Mouse (Mus musculus) liver, adult 2 months (tissue): ENCODE results near the gene Oosp2. TPM values are rescaled to one million over a fixed set of nuclear protein-coding genes. Genes with fewer than 3 reads are reported as not detected.

ENCODE experiments used
- DNase-seq: peaks from one replicate; pipeline ENCODE4 v3.0.0-alpha.2; 2011; ENCODE audit warnings: low read depth, low spot score; ENCODE audit errors: extremely low read depth
- H3K27ac ChIP-seq: fragments of 200-500 bp; replicated peaks from 2 replicates; pipeline ENCODE4 v1.5.1; 2012; ENCODE audit warnings: low read depth, mild to moderate bottlenecking, control low read depth, inconsistent platforms, low read length; ENCODE audit not compliant: insufficient read depth
- H3K27me3 ChIP-seq: fragments of 200-500 bp; 2 replicates; pipeline ENCODE4 v1.6.1; 2012; ENCODE audit warnings: mild to moderate bottlenecking, moderate library complexity, low read length, inconsistent platforms; ENCODE audit not compliant: control insufficient read depth, insufficient read depth
- H3K36me3 ChIP-seq: fragments of 200-500 bp; 2 replicates; pipeline ENCODE4 v1.6.1; 2012; ENCODE audit warnings: low read length, inconsistent platforms; ENCODE audit not compliant: control insufficient read depth, insufficient read depth
- H3K4me1 ChIP-seq: fragments of 200-500 bp; 2 replicates; pipeline ENCODE4 v1.6.1; 2011; ENCODE audit warnings: low read length; ENCODE audit not compliant: control insufficient read depth, insufficient read depth
- H3K4me3 ChIP-seq: fragments of 200-500 bp; 2 replicates; pipeline ENCODE4 v1.5.1; 2011; ENCODE audit warnings: low read depth, mild to moderate bottlenecking, control low read depth, low read length, moderate library complexity; ENCODE audit not compliant: insufficient read depth
- H3K79me2 ChIP-seq: fragments of 200-500 bp; 2 replicates; pipeline ENCODE4 v1.6.1; 2012; ENCODE audit warnings: inconsistent platforms, mild to moderate bottlenecking, low read length, moderate library complexity; ENCODE audit not compliant: control insufficient read depth, insufficient read depth
- H3K9ac ChIP-seq: fragments of 200-500 bp; 2 replicates; pipeline ENCODE4 v1.6.1; 2012; ENCODE audit warnings: low read depth, mild to moderate bottlenecking, control low read depth, inconsistent platforms, low read length
- CTCF ChIP-seq: fragments of 200-500 bp; IDR thresholded peaks from 2 replicates; pipeline ENCODE4 v1.5.1; 2011; ENCODE audit warnings: low read depth, low read length, control low read depth
- POLR2A ChIP-seq: fragments of 200-500 bp; IDR thresholded peaks from 2 replicates; pipeline ENCODE4 v1.6.1; 2011; ENCODE audit warnings: low read length, control low read depth; ENCODE audit not compliant: insufficient read depth; ENCODE audit errors: extremely low read depth
- WGBS: fragments of 180-500 bp; shearing (Covaris S2); methylation state at CpG from one replicate; pipeline ENCODE4 v1.1.7; 2018; 5-methylcytosine and 5-hydroxymethylcytosine counted together
- polyA plus RNA-seq: library from polyadenylated mRNA; depleted of rRNA; stranded (reverse); fragments of >200 nt; gene quantifications from 2 replicates; pipeline ENCODE4 v1.2.3, GENCODE M21; 2012; rRNA removed
- total RNA-seq: library from RNA; depleted of rRNA; stranded (reverse); fragments of >200 nt; gene quantifications from 2 replicates; pipeline ENCODE4 v1.2.3, GENCODE M21; 2014; rRNA removed

Oosp2 gene
- total and polyA plus RNA-seq, 2 experiments, result not detected

DNA sequence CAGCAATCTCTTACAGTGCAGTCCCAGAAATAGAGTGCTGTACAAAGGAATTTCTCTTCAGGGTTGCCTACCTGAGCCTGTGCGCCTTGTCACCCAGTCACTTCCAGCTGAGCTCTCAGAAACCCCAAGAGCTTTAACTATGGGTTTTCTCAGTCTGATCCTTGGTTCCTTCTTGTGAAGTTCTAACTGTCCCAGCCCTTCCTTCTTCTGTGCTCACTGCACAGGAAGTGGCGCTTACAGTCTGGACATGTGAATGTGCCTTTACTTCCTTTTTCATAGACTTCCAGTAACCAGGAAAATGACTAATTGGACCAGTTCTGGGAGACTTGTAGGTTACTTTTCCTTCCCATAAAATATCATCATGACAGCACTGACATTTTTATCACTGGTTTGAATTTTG is 55.8 kb downstream of the Oosp2 start, which contains the start of gene Ms4a6d:
Gene Ms4a6d, minus strand, starts transcription at position 247 of the 400 bp plus-strand sequence.
- TF ChIP-seq POLR2A (no peak), CTCF (no peak)
- WGBS, result 77% methylated on average over 2 of the region's 2 CpGs
- DNase-seq, result peak; percentile 29
- Histone ChIP-seq H3K27ac (0 out of 2 replicates have a peak within 1 kb of the TSS, but pooled peaks have one; percentile 28), H3K27me3 (peaks cover 3% of the 10 kb centered on the region; the same call in 1 of the 2 replicates), H3K4me1 (no peaks in the 10 kb centered on the region), H3K4me3 (no peak within 1 kb of the TSS), H3K36me3 (no peaks in the 10 kb centered on the region), H3K9ac (no peak within 1 kb of the TSS), H3K79me2 (no peaks in the 10 kb centered on the region)

DNA sequence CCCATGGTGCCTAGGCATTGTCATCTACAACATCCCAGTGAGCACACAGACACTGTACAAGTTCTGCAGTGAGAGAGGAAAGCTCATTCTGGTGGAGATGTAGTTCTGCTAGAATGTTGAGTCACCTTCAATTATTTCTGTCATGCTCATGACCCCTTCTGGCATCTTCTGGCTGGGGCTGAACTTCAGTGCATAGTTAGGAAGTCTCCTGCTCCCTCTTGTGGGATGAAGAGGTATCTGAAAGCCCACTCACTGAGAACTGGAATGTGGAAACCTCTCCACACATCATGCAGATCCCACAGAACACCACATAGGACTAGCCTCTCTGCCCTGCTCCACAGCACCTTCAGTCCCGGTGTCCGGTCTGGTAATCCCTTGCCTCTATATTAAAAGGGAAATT is 58.3 kb downstream of the Oosp2 start:
- Histone ChIP-seq H3K79me2 (no peaks in the 10 kb centered on the region), H3K4me3 (no peak overlapping the region), H3K4me1 (no peaks in the 10 kb centered on the region), H3K27me3 (peaks cover 3% of the 10 kb centered on the region; the same call in 1 of the 2 replicates), H3K27ac (no peak overlapping the region), H3K9ac (no peak overlapping the region), H3K36me3 (no peaks in the 10 kb centered on the region)
- WGBS, result 88% methylated on average over 2 of the region's 2 CpGs
- TF ChIP-seq CTCF (peak; percentile 39), POLR2A (no peak)
- DNase-seq, result peak; percentile 23

DNA sequence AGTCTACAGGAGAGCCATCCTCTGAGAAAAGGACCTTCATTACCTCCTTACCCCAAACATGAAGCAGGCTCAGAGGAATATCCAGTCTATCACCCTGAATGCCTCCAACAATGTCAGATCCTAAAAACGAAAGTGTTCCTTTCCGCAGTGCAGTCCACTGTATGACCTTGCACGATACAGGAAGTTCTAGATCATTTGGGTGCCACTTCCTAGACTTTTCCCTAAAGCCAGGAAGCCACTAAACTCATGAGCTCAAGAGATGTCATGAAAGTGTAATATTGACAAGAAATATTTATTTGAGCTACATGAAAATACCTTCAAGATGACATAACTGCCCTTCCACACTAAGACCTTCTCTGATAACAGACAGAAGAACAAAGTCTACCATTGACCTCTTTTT is 59.0 kb downstream of the Oosp2 start:
- H3K36me3 ChIP-seq, result no peaks in the 10 kb centered on the region
- H3K4me3 ChIP-seq, result no peak overlapping the region
- H3K9ac ChIP-seq, result no peak overlapping the region
- no peak for DNase-seq
- 82% methylated on average over 3 of the region's 3 CpGs for WGBS
- H3K27ac ChIP-seq, result no peak overlapping the region
- H3K79me2 ChIP-seq, result no peaks in the 10 kb centered on the region
- peaks cover 3% of the 10 kb centered on the region; the same call in 1 of the 2 replicates for H3K27me3 ChIP-seq
- no peak for TF ChIP-seq POLR2A
- TF ChIP-seq CTCF, result no peak
- no peaks in the 10 kb centered on the region for H3K4me1 ChIP-seq

Other genes with a start within 250 kb of the Oosp2 start
- 0.65 and 1.1 TPM in 2 replicates for gene Ms4a4b, start 217.0 kb downstream of the Oosp2 start, total RNA-seq
- 0.96 and 1.9 TPM in 2 replicates for gene Ms4a4b, start 217.0 kb downstream of the Oosp2 start, polyA plus RNA-seq
- gene Ms4a6c, start 191.2 kb downstream of the Oosp2 start, total RNA-seq, result 5.6 and 6.6 TPM in 2 replicates
- gene Ms4a6c, start 191.2 kb downstream of the Oosp2 start, polyA plus RNA-seq, result 1.0 and 1.8 TPM in 2 replicates
- gene Gm8369, start 174.6 kb downstream of the Oosp2 start, total RNA-seq, result 1.1 and 1.4 TPM in 2 replicates
- gene Gm8369, start 174.6 kb downstream of the Oosp2 start, polyA plus RNA-seq, result 0.22 and 0.48 TPM in 2 replicates
- 3.2 and 4.7 TPM in 2 replicates for gene Ms4a6b, start 144.0 kb downstream of the Oosp2 start, total RNA-seq
- 0.61 and 0.98 TPM in 2 replicates for gene Ms4a6b, start 144.0 kb downstream of the Oosp2 start, polyA plus RNA-seq
- gene Ms4a4d, start 123.8 kb downstream of the Oosp2 start, total RNA-seq, result 3.5 and 3.8 TPM in 2 replicates
- gene Ms4a4d, start 123.8 kb downstream of the Oosp2 start, polyA plus RNA-seq, result 3.9 and 7.1 TPM in 2 replicates
- gene Ms4a6d, start 55.7 kb downstream of the Oosp2 start, total RNA-seq, result 3.9 and 4.5 TPM in 2 replicates
- gene Ms4a6d, start 55.7 kb downstream of the Oosp2 start, polyA plus RNA-seq, result 0.82 and 0.85 TPM in 2 replicates
- not detected in 2 replicates for gene Ms4a2, start 36.8 kb downstream of the Oosp2 start, total RNA-seq
- not detected in 2 replicates for gene Ms4a2, start 36.8 kb downstream of the Oosp2 start, polyA plus RNA-seq
- not detected in 2 replicates for gene Ms4a3, start 19.7 kb downstream of the Oosp2 start, total RNA-seq
- gene Ms4a3, start 19.7 kb downstream of the Oosp2 start, polyA plus RNA-seq, result not detected in 2 replicates
- gene Oosp1, start 30.6 kb upstream of the Oosp2 start, total RNA-seq, result not detected in 2 replicates
- gene Oosp1, start 30.6 kb upstream of the Oosp2 start, polyA plus RNA-seq, result not detected in 2 replicates
- not detected in 2 replicates for gene Oosp3, start 36.5 kb upstream of the Oosp2 start, total RNA-seq
- gene Oosp3, start 36.5 kb upstream of the Oosp2 start, polyA plus RNA-seq, result not detected in 2 replicates
- gene Gif, start 87.0 kb upstream of the Oosp2 start, total RNA-seq, result not detected in 2 replicates
- gene Gif, start 87.0 kb upstream of the Oosp2 start, polyA plus RNA-seq, result not detected in 2 replicates
- 28.4 and 28.8 TPM in 2 replicates for gene Mrpl16, start 109.8 kb upstream of the Oosp2 start, total RNA-seq
- gene Mrpl16, start 109.8 kb upstream of the Oosp2 start, polyA plus RNA-seq, result 20.6 and 24.5 TPM in 2 replicates
- gene Stx3, start 158.8 kb upstream of the Oosp2 start, total RNA-seq, result 1.5 and 2.0 TPM in 2 replicates
- gene Stx3, start 158.8 kb upstream of the Oosp2 start, polyA plus RNA-seq, result 0.24 and 0.46 TPM in 2 replicates
- not detected in 2 replicates for gene Olfr1417, start 178.7 kb upstream of the Oosp2 start, total RNA-seq
- gene Olfr1417, start 178.7 kb upstream of the Oosp2 start, polyA plus RNA-seq, result not detected in 2 replicates
- gene Olfr1418, start 200.5 kb upstream of the Oosp2 start, total RNA-seq, result not detected in 2 replicates
- not detected in 2 replicates for gene Olfr1418, start 200.5 kb upstream of the Oosp2 start, polyA plus RNA-seq
- gene Olfr1419, start 214.5 kb upstream of the Oosp2 start, total RNA-seq, result not detected in 2 replicates
- gene Olfr1419, start 214.5 kb upstream of the Oosp2 start, polyA plus RNA-seq, result not detected in 2 replicates
- not detected in 2 replicates for gene Olfr1420, start 226.0 kb upstream of the Oosp2 start, total RNA-seq
- not detected in 2 replicates for gene Olfr1420, start 226.0 kb upstream of the Oosp2 start, polyA plus RNA-seq